Mouse (Mus musculus): ENCODE results near the gene Pip. TPM values are rescaled to one million over a fixed set of nuclear protein-coding genes. Genes with fewer than 3 reads are reported as not detected.

Pip gene
- not detected in 2 replicates for polyA plus RNA-seq (2012; rRNA removed)

GRCm38 (mm10) chr6:41847235-41847634 lies at the start of gene Pip:
TSS of gene Pip (plus strand) at chr6:41847535.

DNA sequence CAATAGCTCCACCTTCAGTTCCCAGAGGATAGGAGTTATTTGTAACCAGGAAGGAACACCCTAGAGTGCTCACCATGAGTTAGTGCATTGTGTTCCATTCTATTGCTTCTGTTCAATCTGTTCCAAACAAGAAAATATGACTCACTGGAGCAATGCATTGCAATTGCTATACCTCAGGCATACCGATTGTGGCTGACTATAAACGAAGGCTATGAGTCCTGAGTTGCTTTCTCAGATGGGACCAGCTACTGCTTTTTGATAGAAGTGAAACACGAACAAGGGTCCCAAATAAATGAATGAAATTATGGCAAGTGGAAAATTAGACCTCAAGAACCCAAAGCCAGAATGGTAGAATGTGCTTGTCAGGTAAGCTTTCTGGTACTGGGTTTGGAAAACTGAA lies 5.4 kb downstream of the Pip start, which contains the start of gene Sval2:
TSS of gene Sval2 (plus strand) at position 301 of the 400 bp plus-strand sequence.

Other genes starting within 250 kb of the Pip start
- 6.7 and 8.6 TPM in 2 replicates for gene Ephb6, start 242.1 kb upstream of the Pip start, polyA plus RNA-seq (2012; rRNA removed)
- 5.9 and 9.0 TPM in 2 replicates for gene Trpv6, start 211.1 kb upstream of the Pip start, polyA plus RNA-seq (2012; rRNA removed)
- not detected in 2 replicates for gene Trpv5, start 166.8 kb upstream of the Pip start, polyA plus RNA-seq (2012; rRNA removed)
- gene Llcfc1, start 163.1 kb upstream of the Pip start, polyA plus RNA-seq (2012; rRNA removed): not detected in 2 replicates
- not detected in 2 replicates for gene Kel, start 143.2 kb upstream of the Pip start, polyA plus RNA-seq (2012; rRNA removed)
- not detected in 2 replicates for gene Olfr459, start 72.4 kb upstream of the Pip start, polyA plus RNA-seq (2012; rRNA removed)
- gene Sval2, start 5.5 kb downstream of the Pip start, polyA plus RNA-seq (2012; rRNA removed): not detected in 2 replicates
- gene Sval1, start 104.1 kb downstream of the Pip start, polyA plus RNA-seq (2012; rRNA removed): 76.4 and 104 TPM in 2 replicates
- gene Sval3, start 120.6 kb downstream of the Pip start, polyA plus RNA-seq (2012; rRNA removed): not detected in 2 replicates
- gene Sva, start 190.9 kb downstream of the Pip start, polyA plus RNA-seq (2012; rRNA removed): not detected in 2 replicates